Mouse (Mus musculus) CH12.LX (cell line): ENCODE results near the gene Cobll1. TPM values are rescaled to one million over a fixed set of nuclear protein-coding genes. Genes with fewer than 3 reads are reported as not detected.

Experiments used
- DNase-seq: peaks from one replicate; pipeline ENCODE4 v3.0.0-alpha.2; 2013; ENCODE audit errors: extremely low read depth
- H3K27ac ChIP-seq: 2 replicates; pipeline ENCODE4 v1.5.1; 2012; ENCODE audit warnings: low read depth, mild to moderate bottlenecking, control low read depth, moderate library complexity; ENCODE audit not compliant: insufficient read depth
- H3K27me3 ChIP-seq: replicated peaks from 2 replicates; pipeline ENCODE3; 2012; ENCODE audit warnings: inconsistent platforms
- H3K36me3 ChIP-seq, 2 experiments: replicated peaks in 1 of 2; 2 replicates each; pipeline versions ENCODE3 to v1.6.1; 2012; ENCODE audit warnings: inconsistent platforms in 1 of 2, low read length in 1 of 2, mild to moderate bottlenecking in 1 of 2, mixed read lengths in 1 of 2, moderate library complexity in 1 of 2; ENCODE audit not compliant: control insufficient read depth in 1 of 2, insufficient read depth in 1 of 2
- H3K4me1 ChIP-seq, 2 experiments: 2 replicates each; pipeline ENCODE4 v1.6.1; 2012; ENCODE audit warnings: inconsistent platforms in 1 of 2, moderate library complexity in 1 of 2; ENCODE audit not compliant: insufficient read depth in 2 of 2, control insufficient read depth in 1 of 2
- H3K4me2 ChIP-seq: 2 replicates; pipeline ENCODE4 v1.6.1; 2012; ENCODE audit warnings: low read depth, mild to moderate bottlenecking, control low read depth; ENCODE audit not compliant: poor library complexity, insufficient read depth, severe bottlenecking
- H3K4me3 ChIP-seq, 3 experiments: fragments of 150-350 bp in 1 of 3; sonication (generic) in 1 of 3; replicated peaks in 1 of 3; 2 replicates each; pipeline versions ENCODE3 to v1.5.1; 2011 to 2012; ENCODE audit warnings: low read depth in 2 of 3, low read length in 2 of 3, mild to moderate bottlenecking in 2 of 3, moderate library complexity in 2 of 3, control low read depth in 1 of 3, improper control_type of control experiment in 1 of 3, inconsistent platforms in 1 of 3, mixed read lengths in 1 of 3; ENCODE audit not compliant: poor library complexity in 1 of 3
- H3K79me2 ChIP-seq: replicated peaks from 2 replicates; pipeline ENCODE4 v1.6.1; 2012; ENCODE audit warnings: mild to moderate bottlenecking, moderate library complexity; ENCODE audit not compliant: control insufficient read depth, poor library complexity, insufficient read depth, severe bottlenecking; ENCODE audit errors: extremely low read depth
- H3K9ac ChIP-seq: 2 replicates; pipeline ENCODE4 v1.6.1; 2012; ENCODE audit warnings: low read depth, mild to moderate bottlenecking, control low read depth, moderate library complexity; ENCODE audit not compliant: insufficient read depth
- H3K9me3 ChIP-seq: replicated peaks from 2 replicates; pipeline ENCODE3; 2012; ENCODE audit warnings: low read length, inconsistent platforms, mixed read lengths
- BHLHE40 ChIP-seq: IDR thresholded peaks from 2 replicates; pipeline ENCODE4 v1.6.1; 2011; ENCODE audit warnings: mild to moderate bottlenecking, low read depth, low read length, improper control_type of control experiment
- CHD1 ChIP-seq: IDR thresholded peaks from 2 replicates; pipeline ENCODE4 v1.6.1; 2012; ENCODE audit warnings: low read depth, low read length, improper control_type of control experiment, inconsistent platforms
- CHD2 ChIP-seq: IDR thresholded peaks from 2 replicates; pipeline ENCODE4 v1.6.1; 2011; ENCODE audit warnings: low read length, improper control_type of control experiment
- CTCF ChIP-seq, 2 experiments: IDR thresholded peaks in 1 of 2; conservative IDR thresholded peaks in 1 of 2; 2 replicates each; pipeline ENCODE4 v1.5.1; 2011 to 2012; ENCODE audit warnings: low read depth in 2 of 2, low read length in 2 of 2, improper control_type of control experiment in 1 of 2, inconsistent platforms in 1 of 2, mild to moderate bottlenecking in 1 of 2, moderate library complexity in 1 of 2
- E2F4 ChIP-seq: IDR thresholded peaks from 2 replicates; pipeline ENCODE4 v1.6.1; 2011; ENCODE audit warnings: low read depth, low read length, improper control_type of control experiment; ENCODE audit not compliant: insufficient replicate concordance
- ELF1 ChIP-seq: IDR thresholded peaks from 2 replicates; pipeline ENCODE4 v1.6.1; 2014; ENCODE audit warnings: low read depth, mild to moderate bottlenecking, inconsistent platforms, low read length, improper control_type of control experiment
- EP300 ChIP-seq: IDR thresholded peaks from 2 replicates; pipeline ENCODE4 v1.6.1; 2011; ENCODE audit warnings: low read length, improper control_type of control experiment
- ETS1 ChIP-seq: conservative IDR thresholded peaks from 2 replicates; pipeline ENCODE4 v1.6.1; 2012; ENCODE audit warnings: low read depth, mild to moderate bottlenecking, inconsistent platforms, low read length, improper control_type of control experiment, moderate library complexity
- GABPA ChIP-seq: IDR thresholded peaks from 2 replicates; pipeline ENCODE4 v1.6.1; 2012; ENCODE audit warnings: low read depth, low read length, improper control_type of control experiment, inconsistent platforms; ENCODE audit not compliant: insufficient replicate concordance
- HCFC1 ChIP-seq: IDR thresholded peaks from 2 replicates; pipeline ENCODE4 v1.6.1; 2012; ENCODE audit warnings: low read depth, mild to moderate bottlenecking, inconsistent platforms, low read length, improper control_type of control experiment
- IRF4 ChIP-seq: IDR thresholded peaks from 2 replicates; pipeline ENCODE4 v1.6.1; 2014; ENCODE audit warnings: low read depth, mild to moderate bottlenecking, inconsistent platforms, low read length, improper control_type of control experiment
- JUN ChIP-seq: IDR thresholded peaks from 2 replicates; pipeline ENCODE4 v1.6.1; 2011; ENCODE audit warnings: low read depth, mild to moderate bottlenecking, low read length, improper control_type of control experiment, moderate library complexity; ENCODE audit not compliant: insufficient read depth
- JUND ChIP-seq: conservative IDR thresholded peaks from 2 replicates; pipeline ENCODE4 v1.6.1; 2011; ENCODE audit warnings: low read depth, low read length, improper control_type of control experiment
- KAT2A ChIP-seq: IDR thresholded peaks from 2 replicates; pipeline ENCODE4 v1.6.1; 2012; ENCODE audit warnings: low read length, improper control_type of control experiment, inconsistent platforms; ENCODE audit not compliant: insufficient replicate concordance
- MAFK ChIP-seq: IDR thresholded peaks from 2 replicates; pipeline ENCODE4 v1.6.1; 2011; ENCODE audit warnings: low read length, improper control_type of control experiment; ENCODE audit not compliant: insufficient replicate concordance
- MAX ChIP-seq: IDR thresholded peaks from 2 replicates; pipeline ENCODE4 v1.6.1; 2011; ENCODE audit warnings: low read length, improper control_type of control experiment
- MAZ ChIP-seq: IDR thresholded peaks from 2 replicates; pipeline ENCODE4 v1.6.1; 2012; ENCODE audit warnings: low read depth, mild to moderate bottlenecking, inconsistent platforms, low read length, improper control_type of control experiment, moderate library complexity
- MEF2A ChIP-seq: IDR thresholded peaks from 2 replicates; pipeline ENCODE4 v1.6.1; 2014; ENCODE audit warnings: low read depth, mild to moderate bottlenecking, inconsistent platforms, low read length, improper control_type of control experiment, borderline replicate concordance
- MXI1 ChIP-seq: IDR thresholded peaks from 2 replicates; pipeline ENCODE4 v1.6.1; 2011; ENCODE audit warnings: mild to moderate bottlenecking, low read depth, low read length, improper control_type of control experiment
- MYC ChIP-seq: IDR thresholded peaks from 2 replicates; pipeline ENCODE4 v1.6.1; 2011; ENCODE audit warnings: low read depth, mild to moderate bottlenecking, improper control_type of control experiment, low read length
- NELFE ChIP-seq: IDR thresholded peaks from 2 replicates; pipeline ENCODE4 v1.6.1; 2011; ENCODE audit warnings: low read depth, low read length, improper control_type of control experiment
- NRF1 ChIP-seq: IDR thresholded peaks from 2 replicates; pipeline ENCODE4 v1.6.1; 2014; ENCODE audit warnings: low read depth, mild to moderate bottlenecking, inconsistent platforms, low read length, improper control_type of control experiment, moderate library complexity
- PAX5 ChIP-seq: IDR thresholded peaks from 2 replicates; pipeline ENCODE4 v1.6.1; 2012; ENCODE audit warnings: low read length, inconsistent platforms, mixed read lengths
- POLR2A ChIP-seq: IDR thresholded peaks from 2 replicates; pipeline ENCODE4 v1.6.1; 2011; ENCODE audit warnings: low read depth, mild to moderate bottlenecking, improper control_type of control experiment, low read length
- POLR2AphosphoS2 ChIP-seq: IDR thresholded peaks from 2 replicates; pipeline ENCODE4 v1.6.1; 2011; ENCODE audit warnings: low read depth, low read length, improper control_type of control experiment
- RAD21 ChIP-seq: IDR thresholded peaks from 2 replicates; pipeline ENCODE4 v1.6.1; 2011; ENCODE audit warnings: low read depth, mild to moderate bottlenecking, low read length, improper control_type of control experiment, moderate library complexity
- RCOR1 ChIP-seq: conservative IDR thresholded peaks from 2 replicates; pipeline ENCODE4 v1.6.1; 2012; ENCODE audit warnings: low read depth, mild to moderate bottlenecking, inconsistent platforms, low read length, improper control_type of control experiment
- SIN3A ChIP-seq: IDR thresholded peaks from 2 replicates; pipeline ENCODE4 v1.6.1; 2012; ENCODE audit warnings: low read length, improper control_type of control experiment, inconsistent platforms
- SMC3 ChIP-seq: IDR thresholded peaks from 2 replicates; pipeline ENCODE4 v1.6.1; 2011; ENCODE audit warnings: low read depth, low read length, improper control_type of control experiment
- TBP ChIP-seq: conservative IDR thresholded peaks from 2 replicates; pipeline ENCODE4 v1.6.1; 2011; ENCODE audit warnings: low read depth, low read length, improper control_type of control experiment
- TCF12 ChIP-seq: IDR thresholded peaks from 2 replicates; pipeline ENCODE4 v1.6.1; 2014; ENCODE audit warnings: low read depth, mild to moderate bottlenecking, inconsistent platforms, low read length, improper control_type of control experiment
- UBTF ChIP-seq: IDR thresholded peaks from 2 replicates; pipeline ENCODE4 v1.6.1; 2012; ENCODE audit warnings: low read depth, mild to moderate bottlenecking, inconsistent platforms, low read length, improper control_type of control experiment, moderate library complexity
- USF1 ChIP-seq: IDR thresholded peaks from 2 replicates; pipeline ENCODE4 v1.6.1; 2014; ENCODE audit warnings: low read depth, mild to moderate bottlenecking, inconsistent platforms, low read length, improper control_type of control experiment
- USF2 ChIP-seq: conservative IDR thresholded peaks from 2 replicates; pipeline ENCODE4 v1.6.1; 2011; ENCODE audit warnings: low read depth, low read length, improper control_type of control experiment
- ZC3H11A ChIP-seq: IDR thresholded peaks from 2 replicates; pipeline ENCODE4 v1.6.1; 2012; ENCODE audit warnings: low read depth, mild to moderate bottlenecking, inconsistent platforms, low read length, improper control_type of control experiment
- ZKSCAN1 ChIP-seq: IDR thresholded peaks from 2 replicates; pipeline ENCODE4 v1.6.1; 2012; ENCODE audit warnings: low read depth, inconsistent platforms, low read length, improper control_type of control experiment, borderline replicate concordance
- ZMIZ1 ChIP-seq: IDR thresholded peaks from 2 replicates; pipeline ENCODE4 v1.6.1; 2012; ENCODE audit warnings: low read depth, mild to moderate bottlenecking, inconsistent platforms, low read length, improper control_type of control experiment
- ZNF384 ChIP-seq: IDR thresholded peaks from 2 replicates; pipeline ENCODE4 v1.6.1; 2012; ENCODE audit warnings: low read depth, low read length, improper control_type of control experiment, inconsistent platforms
- dilution Hi-C: fragments of 300-500 bp; cut with MboI; formaldehyde crosslinking; loops from 2 replicates; pipeline ENCODE4 v1.14.3; 2020; ENCODE audit warnings: low sequenced_read_pairs; ENCODE audit not compliant: extremely low pct_unique_long_range_greater_than_20kb, extremely low pct_ligation_motif_present
- in situ Hi-C: fragments of 300-500 bp; cut with MboI; formaldehyde crosslinking; loops from 3 replicates; pipeline ENCODE4 v1.14.3; 2019; ENCODE audit warnings: low sequenced_read_pairs, low pct_ligation_motif_present, low pct_unique_long_range_greater_than_20kb, mixed read lengths
- polyA plus RNA-seq: library from polyadenylated mRNA; unstranded; fragments of >175 nt; gene quantifications from 2 replicates; pipeline ENCODE4 v1.2.1, GENCODE M21; 2012; ENCODE audit warnings: low read depth; ENCODE audit not compliant: insufficient read length
- total RNA-seq, 2 experiments: library from RNA; depleted of rRNA; stranded (reverse); fragments of 300-350 nt in 1 of 2; fragments of >200 nt in 1 of 2; gene quantifications; 2 replicates each; pipeline ENCODE4 v1.2.3; 2012 to 2014

The Cobll1 gene
- total and polyA plus RNA-seq, 3 experiments, result 0.67 to 1.9 (median 1.5) TPM

DNA sequence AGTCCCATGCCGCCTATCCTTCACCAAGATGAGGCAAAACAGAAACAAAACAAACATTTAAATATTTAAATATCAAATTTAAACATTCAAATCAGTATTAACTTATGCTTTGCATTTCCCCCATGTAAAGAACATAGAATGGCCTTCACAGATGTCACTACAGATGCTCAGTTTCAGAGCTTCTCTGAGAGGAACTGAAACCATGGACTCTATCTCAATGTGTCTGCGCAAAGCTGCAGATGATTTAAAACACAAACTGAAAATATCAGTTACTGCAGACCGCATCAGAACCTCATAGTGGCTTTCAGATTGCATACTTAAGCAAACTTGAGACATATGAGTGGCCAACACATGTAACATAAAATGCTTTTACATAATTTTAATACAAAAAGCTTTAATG, 40.6 kb downstream of the Cobll1 start:
- Histone ChIP-seq H3K4me3 (no peak overlapping the region), H3K9ac (no peak overlapping the region), H3K27ac (peak overlapping the region; percentile 9; the same call in 1 of the 2 replicates), H3K27me3 (no peaks in the 10 kb centered on the region), H3K4me1 (peaks cover 0 to 8% of the 10 kb centered on the region in 2 experiments; a peak in 3 of 4 replicates), H3K9me3 (peaks cover 6% of the 10 kb centered on the region), H3K36me3 (no peaks in the 10 kb centered on the region), H3K79me2 (no peaks in the 10 kb centered on the region), H3K4me2 (no peak overlapping the region; the same call in 1 of the 2 replicates)
- in situ Hi-C loops (no loop called here), dilution Hi-C loops (no loop called here)
- DNase-seq, result peak; percentile 77
- peak; percentile 57; the same call in 1 of the 2 replicates for TF ChIP-seq BHLHE40
- TF ChIP-seq ELF1, result no peak
- no peak for TF ChIP-seq E2F4
- peak; percentile 36 for TF ChIP-seq JUN
- TF ChIP-seq POLR2AphosphoS2, result no peak
- no peak for TF ChIP-seq USF2
- TF ChIP-seq EP300, result peak; percentile 100
- no peak; the same call in 1 of the 2 replicates for TF ChIP-seq RAD21
- no peak; the same call in 1 of the 2 replicates for TF ChIP-seq MAZ
- TF ChIP-seq MAX, result no peak; the same call in 1 of the 2 replicates
- no peak for TF ChIP-seq ZNF384
- TF ChIP-seq TBP, result no peak
- no peak for TF ChIP-seq USF1
- peak; percentile 66 for TF ChIP-seq CHD2
- no peak for TF ChIP-seq ZC3H11A
- peak; percentile 18; the same call in 1 of the 2 replicates for TF ChIP-seq SMC3
- no peak for TF ChIP-seq UBTF
- no peak for TF ChIP-seq NELFE
- TF ChIP-seq CHD1, result 0 out of 2 replicates have a peak, but pooled peaks have one; percentile 38
- TF ChIP-seq POLR2A, result no peak
- no peak for TF ChIP-seq NRF1
- TF ChIP-seq ZKSCAN1, result no peak
- peak; percentile 84 for TF ChIP-seq MEF2A
- TF ChIP-seq IRF4, result peak; percentile 99
- TF ChIP-seq GABPA, result no peak
- no peak for TF ChIP-seq KAT2A
- TF ChIP-seq TCF12, result peak; percentile 97
- no peak for TF ChIP-seq CTCF (conservative IDR thresholded peaks at IDR 0.05 in 1 of 2, IDR thresholded peaks at IDR 0.05 in 1 of 2; ENCODE audit: low read depth in 2 of 2, low read length in 2 of 2)
- no peak for TF ChIP-seq ZMIZ1
- peak; percentile 71 for TF ChIP-seq JUND
- TF ChIP-seq MYC, result peak; percentile 81
- TF ChIP-seq RCOR1, result peak; percentile 95
- TF ChIP-seq SIN3A, result no peak
- peak; percentile 48; the same call in 1 of the 2 replicates for TF ChIP-seq MAFK
- TF ChIP-seq MXI1, result no peak
- TF ChIP-seq HCFC1, result no peak
- peak; percentile 74 for TF ChIP-seq ETS1
- TF ChIP-seq PAX5, result no peak
